ENCODE assay signal across 8 mouse cellular contexts in genomic region chr4:141132191-141132590, GRCm38 (mm10). TPM values are rescaled to one million over a fixed set of nuclear protein-coding genes. Genes with fewer than 3 reads are reported as not detected.
DNase-seq lines count a peak whose midpoint lies in the region; ATAC-seq and TF ChIP-seq lines count a peak whose summit lies in the region.
"Had no signal": no experiment of that assay in that cellular context is flagged by ENCODE, and none has a peak within 500 bp of the region (broad histone marks: within the 10 kb centered on the region; RNA-seq: fewer than 3 reads in every experiment).

No protein-coding gene starts in this region.

- TF ChIP-seq POLR2A in embryonic fibroblast, embryonic 13.5 days (IDR thresholded peaks at IDR 0.05; ENCODE audit: low read depth, low read length): no peak

- no peaks in the 10 kb centered on the region for H3K36me3 ChIP-seq in kidney, postnatal 0 days (ENCODE audit: insufficient read depth, low read length)
- H3K36me3 ChIP-seq in midbrain, postnatal 0 days (ENCODE audit: insufficient read depth, low read length): no peaks in the 10 kb centered on the region

- H3K4me1 ChIP-seq in embryonic fibroblast, embryonic 13.5 days (ENCODE audit: control insufficient read depth, insufficient read depth, low read length): peaks cover 25% of the 10 kb centered on the region; the same call in 1 of the 2 replicates
- peaks cover 58% of the 10 kb centered on the region for H3K4me1 ChIP-seq in kidney, postnatal 0 days (replicated peaks; ENCODE audit: insufficient read depth, low read length)
- peaks cover 3% of the 10 kb centered on the region; the same call in 1 of the 2 replicates for H3K4me1 ChIP-seq in midbrain, postnatal 0 days (ENCODE audit: insufficient read depth, low read length)

- H3K27ac ChIP-seq in embryonic fibroblast, embryonic 13.5 days (ENCODE audit: insufficient read depth, low read length): peak overlapping the region; percentile 28; the same call in 1 of the 2 replicates
- peak overlapping the region; percentile 91 for H3K27ac ChIP-seq in kidney, postnatal 0 days
- H3K27ac ChIP-seq in midbrain, postnatal 0 days (ENCODE audit: low read depth, low read length): peak overlapping the region; percentile 26; the same call in 1 of the 2 replicates

- H3K9ac ChIP-seq in kidney, postnatal 0 days (ENCODE audit: low read depth, low read length): peak overlapping the region; percentile 35; the same call in 1 of the 2 replicates
- H3K9ac ChIP-seq in midbrain, postnatal 0 days (replicated peaks; ENCODE audit: low read length, poor library complexity, severe bottlenecking): no peak overlapping the region

- peak overlapping the region; percentile 30 for H3K4me2 ChIP-seq in kidney, postnatal 0 days (ENCODE audit: low read length)
- no peak overlapping the region for H3K4me2 ChIP-seq in midbrain, postnatal 0 days (ENCODE audit: low read depth, low read length, poor library complexity, severe bottlenecking)

- no peaks in the 10 kb centered on the region for H3K9me3 ChIP-seq in kidney, postnatal 0 days (replicated peaks; ENCODE audit: low read length)
- H3K9me3 ChIP-seq in midbrain, postnatal 0 days (ENCODE audit: low read length): no peaks in the 10 kb centered on the region
- H3K9me3 ChIP-seq: megakaryocyte, embryonic 14.5 days had no signal

- DNase-seq in kidney, adult 9 months: peak; percentile 54
- no peak for DNase-seq in kidney, adult 11 months
- DNase-seq in kidney, postnatal 0 days (ENCODE audit: low spot score): no peak
- DNase-seq in midbrain, postnatal 0 days (ENCODE audit: low spot score): no peak
- no peak for DNase-seq in right cerebral cortex, postnatal 25 days

- WGBS in kidney, postnatal 0 days: 36% methylated on average over 8 of the region's 8 CpGs
- WGBS in midbrain, postnatal 0 days: 56% methylated on average over 8 of the region's 8 CpGs

- no peak for TF ChIP-seq CTCF in embryonic fibroblast, embryonic 13.5 days (IDR thresholded peaks at IDR 0.05; ENCODE audit: borderline replicate concordance, insufficient read depth, low read length)
- no peak for TF ChIP-seq CTCF in kidney, postnatal 0 days (IDR thresholded peaks at IDR 0.05; ENCODE audit: low read depth)
- no peak for TF ChIP-seq CTCF in midbrain, postnatal 0 days (IDR thresholded peaks at IDR 0.05)

- ATAC-seq in kidney, postnatal 0 days (replicated peaks; ENCODE audit: low FRiP score, low read depth): no peak
- ATAC-seq in midbrain, postnatal 0 days (ENCODE audit: low FRiP score): no peak
- ATAC-seq in activated CD4-positive, CD25-positive, alpha-beta regulatory T cell, adult 4 months: no peak

- H3K4me3 ChIP-seq in embryonic fibroblast, embryonic 13.5 days (ENCODE audit: insufficient read depth, low read length): no peak overlapping the region
- no peak overlapping the region for H3K4me3 ChIP-seq in kidney, postnatal 0 days (replicated peaks; ENCODE audit: low read depth, low read length)
- no peak overlapping the region for H3K4me3 ChIP-seq in midbrain, postnatal 0 days (ENCODE audit: low read depth, low read length)
- H3K4me3 ChIP-seq: megakaryocyte, embryonic 14.5 days had no signal

- no peaks in the 10 kb centered on the region for H3K27me3 ChIP-seq in kidney, postnatal 0 days (ENCODE audit: insufficient read depth, low read length)
- H3K27me3 ChIP-seq in midbrain, postnatal 0 days (ENCODE audit: insufficient read depth, low read length): no peaks in the 10 kb centered on the region
- H3K27me3 ChIP-seq: megakaryocyte, embryonic 14.5 days had no signal

RNA-seq across cellular contexts. Expression of gene Szrd1, which starts 7.4 kb away (rescaled TPM):
- 117 and 126 TPM in 2 replicates for polyA plus RNA-seq in embryonic fibroblast, embryonic 13.5 days (2011; ENCODE audit: insufficient read length, low read depth, missing spikeins)
- 38.0 and 40.4 TPM in 2 replicates for polyA plus RNA-seq in kidney, postnatal 0 days (2015; fragmentation: Nextera tagmentation; extraction: Ambion mirVana)
- 58.7 and 64.3 TPM in 2 replicates for total RNA-seq in midbrain, postnatal 0 days (2014; rRNA removed)
- polyA plus RNA-seq in midbrain, postnatal 0 days (2015; fragmentation: Nextera tagmentation; extraction: Ambion mirVana): 13.5 and 16.2 TPM in 2 replicates
- 10 to 100 TPM; 51.2 to 77.0 TPM for polyA plus RNA-seq in activated CD4-positive, CD25-positive, alpha-beta regulatory T cell, adult 4 months (2017; shearing (Covaris generic))

RNA-seq across cellular contexts. Expression of gene Fbxo42, which starts 15.5 kb away (rescaled TPM):
- polyA plus RNA-seq in embryonic fibroblast, embryonic 13.5 days (2011; ENCODE audit: insufficient read length, low read depth, missing spikeins): 17.9 and 22.1 TPM in 2 replicates
- 14.6 and 16.1 TPM in 2 replicates for polyA plus RNA-seq in kidney, postnatal 0 days (2015; fragmentation: Nextera tagmentation; extraction: Ambion mirVana)
- 23.6 and 26.6 TPM in 2 replicates for total RNA-seq in midbrain, postnatal 0 days (2014; rRNA removed)
- polyA plus RNA-seq in midbrain, postnatal 0 days (2015; fragmentation: Nextera tagmentation; extraction: Ambion mirVana): 16.9 and 17.7 TPM in 2 replicates
- polyA plus RNA-seq in activated CD4-positive, CD25-positive, alpha-beta regulatory T cell, adult 4 months (2017; shearing (Covaris generic)): 1 to 10 TPM; 5.0 to 7.3 TPM

RNA-seq across cellular contexts. Expression of gene Spata21, which starts 44.1 kb away (rescaled TPM):
- polyA plus RNA-seq in embryonic fibroblast, embryonic 13.5 days (2011; ENCODE audit: insufficient read length, low read depth, missing spikeins): not detected in 2 replicates
- 0.54 and 0.55 TPM in 2 replicates for polyA plus RNA-seq in kidney, postnatal 0 days (2015; fragmentation: Nextera tagmentation; extraction: Ambion mirVana)
- total RNA-seq in midbrain, postnatal 0 days (2014; rRNA removed): 0.27 and 4.4 TPM in 2 replicates
- polyA plus RNA-seq in midbrain, postnatal 0 days (2015; fragmentation: Nextera tagmentation; extraction: Ambion mirVana): 0.25 and 1.4 TPM in 2 replicates
- under 1 TPM; 0.29 to 0.88 TPM for polyA plus RNA-seq in activated CD4-positive, CD25-positive, alpha-beta regulatory T cell, adult 4 months (2017; shearing (Covaris generic))

RNA-seq across cellular contexts. Expression of gene Necap2, which starts 54.0 kb away (rescaled TPM):
- polyA plus RNA-seq in embryonic fibroblast, embryonic 13.5 days (2011; ENCODE audit: insufficient read length, low read depth, missing spikeins): 47.2 and 48.5 TPM in 2 replicates
- 87.6 and 93.1 TPM in 2 replicates for polyA plus RNA-seq in kidney, postnatal 0 days (2015; fragmentation: Nextera tagmentation; extraction: Ambion mirVana)
- 51.4 and 54.5 TPM in 2 replicates for total RNA-seq in midbrain, postnatal 0 days (2014; rRNA removed)
- polyA plus RNA-seq in midbrain, postnatal 0 days (2015; fragmentation: Nextera tagmentation; extraction: Ambion mirVana): 42.2 and 51.1 TPM in 2 replicates
- 100 to 1,000 TPM in 1 of 2 experiments, 10 to 100 TPM in 1; 85.5 to 101 TPM for polyA plus RNA-seq in activated CD4-positive, CD25-positive, alpha-beta regulatory T cell, adult 4 months (2017; shearing (Covaris generic))

Comparison
In these comparisons a context has a peak if more than half of its experiments do, and no peak if none do; other contexts are left out.
1. H3K27ac ChIP-seq: peak in every context shown above with its lines; median percentile 91 in kidney, postnatal 0 days; 28 in embryonic fibroblast, embryonic 13.5 days; 26 in midbrain, postnatal 0 days.